Mouse (Mus musculus) MEL-GATA-1-ER (cell line): ENCODE measurements around the gene Kcnv2.

Experiments
- DNase-seq: peaks from one replicate; pipeline ENCODE4 v3.0.0-alpha.2; 2012; ENCODE audit warnings: low read depth; ENCODE audit errors: extremely low read depth

Gene Kcnv2

DNA sequence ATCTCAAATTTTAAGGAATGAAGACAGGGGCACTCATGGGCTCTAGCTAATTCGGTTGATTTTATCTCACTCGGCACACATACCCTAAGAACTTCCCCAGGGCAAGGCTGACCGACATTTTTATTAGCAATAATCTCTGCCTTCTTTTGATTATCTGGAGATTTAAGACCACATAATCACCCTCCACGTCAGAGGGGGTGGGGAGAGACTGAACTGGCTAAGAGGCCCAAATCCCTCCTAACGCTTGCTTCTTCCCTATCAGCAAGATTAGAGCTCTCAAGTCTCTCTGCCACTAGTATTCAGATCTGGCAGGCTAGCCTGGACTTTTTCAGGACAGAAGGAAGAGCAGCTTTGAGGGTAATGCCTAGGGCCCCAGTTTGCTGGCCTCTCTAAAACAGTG is at the start of gene Kcnv2:
Gene Kcnv2 (plus strand): TSS at position 308 of the 400 bp plus-strand sequence.
- DNase-seq = no peak

- no peak for DNase-seq
Measured at GRCm38 (mm10) chr19:27273385-27273784, 49.0 kb upstream of the Kcnv2 start.

- no peak for DNase-seq
Measured at GRCm38 (mm10) chr19:27274382-27274781, 48.0 kb upstream of the Kcnv2 start.

GRCm38 (mm10) chr19:27279174-27279573 is 43.2 kb upstream of the Kcnv2 start:
- DNase-seq = no peak

DNA sequence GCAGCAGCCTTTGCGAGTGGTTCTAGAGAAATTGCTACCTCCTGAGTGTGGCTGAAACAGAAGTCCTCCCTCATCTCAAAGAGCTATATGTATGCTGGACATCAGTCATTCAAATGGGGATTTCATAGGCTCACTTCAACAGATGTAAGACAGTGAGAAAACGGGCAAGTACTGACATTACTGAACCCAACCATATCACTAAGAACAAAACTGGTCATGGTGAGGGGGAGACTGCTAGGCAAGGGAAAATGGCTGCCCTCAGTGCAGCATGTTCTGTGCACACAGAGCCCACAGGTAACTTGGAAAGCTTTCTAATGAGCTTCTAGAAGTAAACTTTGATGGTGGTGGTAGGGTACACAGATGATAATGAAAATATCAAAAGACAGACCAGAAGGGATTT is 12.3 kb upstream of the Kcnv2 start:
- no peak for DNase-seq

DNA sequence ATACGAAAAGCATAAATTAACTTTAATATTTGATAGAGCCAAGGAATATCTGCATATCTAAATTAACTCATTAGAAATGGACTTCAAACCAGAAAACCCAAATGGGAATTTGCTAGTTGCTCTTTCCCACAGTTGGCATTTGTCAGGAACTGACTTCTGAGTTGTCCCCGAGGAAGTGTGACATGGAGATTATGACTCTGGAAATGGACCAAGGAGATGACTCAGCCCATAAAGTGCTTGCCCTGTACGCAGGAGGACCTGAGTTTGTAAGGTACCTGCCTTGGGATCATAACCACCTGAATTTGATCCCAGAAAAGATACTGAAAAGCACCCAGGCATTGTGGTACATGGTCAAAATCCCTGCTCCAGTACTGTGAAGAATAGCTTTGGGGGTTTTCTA is 11.1 kb upstream of the Kcnv2 start:
- no peak for DNase-seq

DNA sequence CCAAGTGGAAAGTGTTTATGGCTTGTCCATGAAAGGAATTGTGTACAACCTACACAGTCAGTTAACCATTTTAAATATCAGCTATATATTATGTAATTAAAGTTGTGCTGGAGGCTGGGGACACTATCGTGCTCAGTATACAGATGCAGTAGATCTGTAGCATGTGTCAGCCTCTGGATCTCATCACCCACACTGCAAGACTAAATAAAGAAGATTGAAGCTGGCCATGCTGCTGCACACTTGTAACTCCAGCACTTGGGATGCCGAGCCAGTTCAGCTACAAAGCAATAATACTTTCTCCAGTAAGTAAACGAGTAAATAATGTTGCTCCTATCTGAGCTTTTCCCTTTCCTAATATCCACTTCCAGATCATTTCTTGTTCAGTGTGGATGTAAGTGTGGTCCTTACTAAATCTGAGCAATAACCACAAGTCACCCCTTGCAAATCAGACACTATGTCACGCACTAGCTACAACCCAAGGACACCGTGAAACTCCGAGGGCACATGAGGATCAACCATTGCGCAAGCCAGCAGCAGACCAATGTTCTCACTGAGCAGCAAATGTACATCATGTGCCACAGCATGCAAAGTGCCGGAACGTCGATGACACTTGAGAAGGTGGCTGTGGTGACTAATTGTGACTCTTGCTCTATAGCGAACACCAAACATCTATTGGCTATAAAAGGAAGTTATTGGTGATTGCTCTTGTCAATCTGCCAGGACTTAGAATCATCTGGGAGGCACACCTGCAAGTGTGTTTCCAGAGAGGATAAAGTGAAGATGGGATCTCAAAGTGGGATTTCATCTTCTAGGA is 9.9 kb upstream of the Kcnv2 start:
- DNase-seq = no peak

GRCm38 (mm10) chr19:27313080-27313413 is 9.3 kb upstream of the Kcnv2 start:
- DNase-seq = no peak

GRCm38 (mm10) chr19:27316313-27317258 is 5.8 kb upstream of the Kcnv2 start:
- no peak for DNase-seq

- DNase-seq = no peak
Measured at GRCm38 (mm10) chr19:27317337-27317736, 5.1 kb upstream of the Kcnv2 start.

GRCm38 (mm10) chr19:27322911-27323627 is 681 bp downstream of the Kcnv2 start:
- DNase-seq = no peak

GRCm38 (mm10) chr19:27325558-27325957 is 3.2 kb downstream of the Kcnv2 start:
- DNase-seq = no peak

DNA sequence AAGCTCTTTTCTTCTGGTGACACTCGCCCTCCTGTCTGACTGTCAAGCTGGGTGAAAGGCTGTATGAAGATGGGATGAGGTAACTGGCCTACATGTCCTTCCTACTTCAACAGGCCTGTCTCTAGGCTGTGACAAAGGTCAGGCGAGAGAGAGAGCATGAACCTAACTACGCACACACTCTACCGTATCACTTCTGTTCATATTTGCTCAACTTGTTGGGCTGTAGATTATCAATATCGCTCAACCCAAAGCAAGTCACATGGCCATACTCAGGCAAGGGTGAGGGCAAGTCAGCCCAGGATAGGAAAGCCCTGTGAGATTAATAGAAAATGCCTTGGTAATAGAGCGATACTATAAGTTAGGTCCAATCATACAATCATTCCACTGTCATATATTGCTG is 5.2 kb downstream of the Kcnv2 start:
- no peak for DNase-seq

- no peak for DNase-seq
Measured at GRCm38 (mm10) chr19:27328166-27328565, 5.8 kb downstream of the Kcnv2 start.

DNA sequence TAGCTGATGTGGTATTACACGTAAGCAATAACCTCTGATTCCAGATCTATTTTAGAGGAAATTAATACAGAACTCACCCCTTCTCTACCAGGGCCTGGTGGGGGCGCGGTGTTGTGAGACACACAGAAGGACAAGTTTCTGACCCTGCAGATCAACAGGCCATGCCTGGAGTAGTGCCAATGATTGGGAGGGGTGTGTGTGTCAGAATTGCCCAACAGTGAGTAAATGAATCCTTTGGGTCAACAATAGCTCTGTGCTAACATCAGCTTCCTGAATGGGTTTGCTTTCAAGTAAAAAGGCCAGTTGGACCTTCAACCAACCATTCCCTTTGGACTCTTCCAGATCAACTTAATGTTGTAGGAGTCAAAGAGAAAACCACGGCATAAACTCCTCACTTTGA is 6.3 kb downstream of the Kcnv2 start:
- DNase-seq = no peak

- DNase-seq = no peak
Measured at GRCm38 (mm10) chr19:27332207-27332794, 9.9 kb downstream of the Kcnv2 start.

GRCm38 (mm10) chr19:27336126-27336917 is 13.9 kb downstream of the Kcnv2 start:
- DNase-seq = no peak

DNA sequence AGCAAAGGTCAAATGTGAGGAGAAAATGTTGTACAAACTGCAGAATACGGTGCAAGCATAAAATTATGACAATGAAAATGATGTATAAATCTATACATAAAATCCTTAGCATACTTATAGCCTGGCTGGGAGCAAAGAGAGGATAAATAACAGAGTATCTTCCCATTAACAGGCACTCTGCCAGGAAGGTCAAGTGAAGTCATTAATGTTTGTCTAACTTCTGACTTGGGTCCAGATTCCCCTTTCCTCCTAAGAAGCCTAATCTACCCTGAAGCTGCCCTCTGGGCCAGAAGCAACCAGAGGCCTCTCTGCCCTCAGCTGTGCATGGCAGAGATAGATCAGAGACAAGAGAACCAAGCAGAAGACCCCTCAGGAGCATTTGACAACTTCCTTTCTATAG is 24.1 kb downstream of the Kcnv2 start:
- no peak for DNase-seq

GRCm38 (mm10) chr19:27351700-27352099 is 29.3 kb downstream of the Kcnv2 start:
- no peak for DNase-seq

GRCm38 (mm10) chr19:27360381-27360780 is 38.0 kb downstream of the Kcnv2 start:
- no peak for DNase-seq

DNA sequence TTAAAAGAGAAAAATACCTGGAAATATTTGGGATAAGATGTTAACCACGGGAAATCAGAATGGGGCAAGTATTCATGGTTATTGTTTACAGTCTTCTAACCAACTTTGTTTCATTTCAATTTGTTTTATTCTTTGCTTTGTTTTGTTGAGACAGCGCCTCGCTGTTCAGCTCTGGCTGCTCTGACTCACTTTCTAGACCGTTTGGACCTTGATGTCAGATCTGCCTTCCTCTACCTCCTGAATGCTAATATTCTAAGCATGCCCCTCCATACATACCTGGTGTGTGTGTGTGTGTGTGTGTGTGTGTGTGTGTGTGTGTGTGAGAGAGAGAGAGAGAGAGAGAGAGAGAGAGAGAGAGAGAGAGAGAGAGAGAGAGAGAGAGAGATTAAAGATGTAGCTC is 41.5 kb downstream of the Kcnv2 start:
- DNase-seq = no peak
